Mouse (Mus musculus): ENCODE results near the gene Hras. TPM values are rescaled to one million over a fixed set of nuclear protein-coding genes. Genes with fewer than 3 reads are reported as not detected.
A peak's percentile ranks its signal among the peaks of the same experiment; 100 is the strongest.

The Hras gene
- polyA plus RNA-seq, 1 experiment = not detected

DNA sequence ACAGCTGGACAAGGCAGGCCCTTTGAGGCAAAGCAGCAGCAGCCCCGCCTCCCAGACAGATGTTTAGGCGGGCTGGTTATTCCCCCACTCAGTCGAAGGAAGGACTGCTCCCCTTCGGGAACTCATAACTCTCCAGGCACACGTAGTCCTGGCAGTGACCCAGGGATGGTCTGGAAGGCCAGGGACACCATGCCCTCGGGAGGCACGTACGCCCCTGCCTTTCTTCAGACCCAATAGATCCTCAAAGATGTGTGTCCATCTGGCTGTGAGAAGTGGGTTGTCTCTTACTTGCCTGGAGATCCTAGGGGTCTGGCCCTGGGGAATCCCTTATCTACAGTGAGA lies 28.3 kb upstream of the Hras start:
- TF ChIP-seq CTCF (IDR thresholded peaks at IDR 0.05; ENCODE audit: insufficient read depth, low read depth, low read length) = no peak
- no peak for TF ChIP-seq POLR2A (IDR thresholded peaks at IDR 0.05; ENCODE audit: insufficient read depth, low read depth, low read length)
- peak overlapping the region; percentile 26 for H3K4me3 ChIP-seq (ENCODE audit: insufficient read depth, low read depth, low read length)
- peaks cover 17% of the 10 kb centered on the region for H3K4me1 ChIP-seq (ENCODE audit: control insufficient read depth, insufficient read depth, low read length)
- H3K27ac ChIP-seq (ENCODE audit: insufficient read depth, low read depth, low read length) = no peak overlapping the region
- WGBS = 6% methylated on average over 8 of the region's 8 CpGs

GRCm38 (mm10) chr7:141221249-141222125 lies 27.7 kb upstream of the Hras start:
- WGBS = 8% methylated on average over 44 of the region's 44 CpGs
- Histone ChIP-seq H3K4me3 (ENCODE audit: insufficient read depth, low read depth, low read length) (peak overlapping the region; percentile 26), H3K4me1 (ENCODE audit: control insufficient read depth, insufficient read depth, low read length) (peaks cover 18% of the 10 kb centered on the region), H3K27ac (ENCODE audit: insufficient read depth, low read depth, low read length) (no peak overlapping the region)
- TF ChIP-seq POLR2A (IDR thresholded peaks at IDR 0.05; ENCODE audit: insufficient read depth, low read depth, low read length) (no peak), CTCF (IDR thresholded peaks at IDR 0.05; ENCODE audit: insufficient read depth, low read depth, low read length) (no peak)

- TF ChIP-seq CTCF (IDR thresholded peaks at IDR 0.05; ENCODE audit: insufficient read depth, low read depth, low read length) (no peak), POLR2A (IDR thresholded peaks at IDR 0.05; ENCODE audit: insufficient read depth, low read depth, low read length) (no peak)
- H3K4me3 ChIP-seq (ENCODE audit: insufficient read depth, low read depth, low read length) = no peak overlapping the region
- WGBS = 57% methylated on average over 1 of the region's 1 CpGs
- no peak overlapping the region for H3K27ac ChIP-seq (ENCODE audit: insufficient read depth, low read depth, low read length)
- H3K4me1 ChIP-seq (ENCODE audit: control insufficient read depth, insufficient read depth, low read length) = peaks cover 29% of the 10 kb centered on the region
Observed at GRCm38 (mm10) chr7:141220377-141220776, 26.6 kb upstream of the Hras start.

DNA sequence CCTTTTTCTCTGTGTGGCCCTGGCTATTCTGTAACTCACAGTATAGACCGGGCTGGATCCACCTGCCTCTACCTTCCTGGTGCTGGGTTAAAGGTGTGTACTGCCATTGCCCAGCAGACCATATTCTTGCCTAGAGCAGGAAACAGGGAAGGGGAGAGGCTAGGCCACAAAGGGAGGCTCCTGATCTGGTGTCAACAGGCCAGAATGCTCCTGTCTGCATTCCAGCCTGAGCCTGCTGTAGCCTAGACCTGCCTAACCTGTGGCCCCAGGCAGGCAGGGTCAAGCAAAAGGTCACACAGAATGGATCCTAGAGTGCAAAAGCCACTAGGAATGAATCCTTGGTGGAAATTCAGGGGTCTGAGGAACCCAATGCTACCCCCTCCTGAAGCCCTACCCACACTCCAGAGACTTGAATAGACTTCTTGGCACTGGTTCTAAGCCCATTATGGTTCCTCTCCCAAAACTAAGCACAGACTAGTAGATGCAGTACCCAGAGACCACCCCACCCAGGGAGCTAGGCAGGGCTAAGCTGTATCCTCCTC lies 25.8 kb upstream of the Hras start:
- no peak for TF ChIP-seq POLR2A (IDR thresholded peaks at IDR 0.05; ENCODE audit: insufficient read depth, low read depth, low read length)
- TF ChIP-seq CTCF (IDR thresholded peaks at IDR 0.05; ENCODE audit: insufficient read depth, low read depth, low read length) = no peak
- Histone ChIP-seq H3K4me1 (ENCODE audit: control insufficient read depth, insufficient read depth, low read length) (peaks cover 33% of the 10 kb centered on the region), H3K4me3 (ENCODE audit: insufficient read depth, low read depth, low read length) (no peak overlapping the region), H3K27ac (ENCODE audit: insufficient read depth, low read depth, low read length) (no peak overlapping the region)
- 85% methylated on average over 1 of the region's 1 CpGs for WGBS

DNA sequence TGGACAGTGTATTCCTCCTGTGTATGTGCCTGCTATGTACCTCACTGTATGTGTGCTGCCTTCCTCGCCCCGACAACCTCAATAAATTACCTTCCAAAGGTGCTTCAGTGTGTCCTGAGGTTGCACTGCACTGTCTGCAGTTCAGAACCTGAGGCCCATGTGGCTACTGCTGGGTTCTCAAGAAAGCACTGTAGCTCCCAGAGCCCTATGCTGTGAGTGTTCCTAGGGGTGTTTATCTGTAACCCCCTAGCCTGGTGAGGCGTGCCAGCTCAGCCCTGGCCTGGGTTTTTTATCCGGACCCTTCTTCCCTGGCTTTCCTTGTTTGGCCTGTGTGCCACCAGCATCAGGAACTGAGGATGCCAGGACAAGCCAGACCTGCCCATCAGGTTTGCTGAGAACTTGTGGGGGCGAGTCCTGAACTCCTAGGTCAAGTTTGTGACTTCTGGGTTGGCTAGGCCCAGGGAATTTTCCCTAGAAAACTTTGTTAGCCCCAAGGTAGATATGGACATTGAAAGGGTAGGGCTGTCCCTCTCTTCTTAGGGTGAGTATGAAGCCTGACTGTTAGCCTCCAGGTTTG lies 24.8 kb upstream of the Hras start:
- peaks cover 33% of the 10 kb centered on the region for H3K4me1 ChIP-seq (ENCODE audit: control insufficient read depth, insufficient read depth, low read length)
- no peak overlapping the region for H3K27ac ChIP-seq (ENCODE audit: insufficient read depth, low read depth, low read length)
- 95% methylated on average over 5 of the region's 5 CpGs for WGBS
- TF ChIP-seq POLR2A (IDR thresholded peaks at IDR 0.05; ENCODE audit: insufficient read depth, low read depth, low read length) = no peak
- TF ChIP-seq CTCF (IDR thresholded peaks at IDR 0.05; ENCODE audit: insufficient read depth, low read depth, low read length) = no peak
- no peak overlapping the region for H3K4me3 ChIP-seq (ENCODE audit: insufficient read depth, low read depth, low read length)

GRCm38 (mm10) chr7:141218141-141218540 lies 24.3 kb upstream of the Hras start:
- 88% methylated on average over 3 of the region's 3 CpGs for WGBS
- no peak overlapping the region for H3K27ac ChIP-seq (ENCODE audit: insufficient read depth, low read depth, low read length)
- TF ChIP-seq CTCF (IDR thresholded peaks at IDR 0.05; ENCODE audit: insufficient read depth, low read depth, low read length) = no peak
- TF ChIP-seq POLR2A (IDR thresholded peaks at IDR 0.05; ENCODE audit: insufficient read depth, low read depth, low read length) = no peak
- H3K4me1 ChIP-seq (ENCODE audit: control insufficient read depth, insufficient read depth, low read length) = peaks cover 33% of the 10 kb centered on the region
- H3K4me3 ChIP-seq (ENCODE audit: insufficient read depth, low read depth, low read length) = no peak overlapping the region

DNA sequence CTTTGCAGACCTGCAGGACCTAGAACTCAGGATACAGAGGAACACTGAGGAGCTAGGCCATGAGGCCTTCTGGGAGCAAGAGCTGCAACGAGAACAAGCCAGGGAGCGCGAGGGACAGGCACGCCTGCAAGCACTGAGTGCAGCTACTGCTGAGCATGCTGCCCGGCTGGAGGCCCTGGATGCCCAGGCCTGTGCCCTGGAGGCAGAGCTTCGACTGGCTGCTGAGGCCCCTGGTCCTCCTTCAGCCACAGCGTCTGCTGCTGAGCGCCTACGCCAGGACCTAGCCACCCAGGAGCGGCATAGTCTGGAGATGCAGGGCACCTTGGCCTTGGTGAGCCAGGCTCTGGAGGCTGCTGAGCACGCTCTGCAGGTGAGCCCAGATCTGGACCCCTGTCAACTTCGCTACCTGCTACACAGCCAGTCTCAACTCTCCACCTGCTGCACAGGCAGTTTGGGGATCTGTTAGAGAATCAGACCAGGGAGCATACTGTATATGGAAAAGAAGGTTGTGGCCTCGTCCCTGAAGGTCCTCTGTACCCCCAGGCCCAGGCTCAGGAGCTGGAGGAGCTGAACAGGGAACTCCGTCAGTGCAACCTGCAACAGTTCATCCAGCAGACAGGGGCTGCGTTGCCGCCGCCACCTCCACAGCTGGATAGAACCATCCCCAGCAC lies 23.7 kb upstream of the Hras start:
- Histone ChIP-seq H3K27ac (ENCODE audit: insufficient read depth, low read depth, low read length) (no peak overlapping the region), H3K4me1 (ENCODE audit: control insufficient read depth, insufficient read depth, low read length) (peaks cover 32% of the 10 kb centered on the region), H3K4me3 (ENCODE audit: insufficient read depth, low read depth, low read length) (no peak overlapping the region)
- no peak for TF ChIP-seq POLR2A (IDR thresholded peaks at IDR 0.05; ENCODE audit: insufficient read depth, low read depth, low read length)
- TF ChIP-seq CTCF (IDR thresholded peaks at IDR 0.05; ENCODE audit: insufficient read depth, low read depth, low read length) = no peak
- 95% methylated on average over 17 of the region's 17 CpGs for WGBS

DNA sequence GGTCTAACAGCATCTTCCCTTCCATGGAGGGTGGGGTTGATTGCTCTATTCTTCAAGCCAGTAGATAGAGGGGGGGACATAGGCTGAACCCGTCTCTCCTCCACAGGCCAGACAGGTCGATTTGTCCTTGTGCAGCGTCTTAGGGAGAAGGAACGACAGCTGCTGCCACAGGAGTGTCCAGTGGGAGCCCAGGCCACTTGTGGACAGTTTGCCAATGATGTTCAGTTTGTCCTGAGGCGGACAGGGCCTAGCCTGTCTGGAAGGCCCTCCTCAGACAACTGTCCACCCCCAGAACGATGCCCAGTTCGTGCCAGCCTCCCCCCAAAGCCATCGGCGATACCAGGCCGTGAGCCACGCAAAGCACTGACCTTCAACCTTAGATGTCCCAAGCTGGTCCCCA lies 23.1 kb upstream of the Hras start:
- TF ChIP-seq POLR2A (IDR thresholded peaks at IDR 0.05; ENCODE audit: insufficient read depth, low read depth, low read length) = no peak
- TF ChIP-seq CTCF (IDR thresholded peaks at IDR 0.05; ENCODE audit: insufficient read depth, low read depth, low read length) = no peak
- Histone ChIP-seq H3K4me3 (ENCODE audit: insufficient read depth, low read depth, low read length) (no peak overlapping the region), H3K4me1 (ENCODE audit: control insufficient read depth, insufficient read depth, low read length) (peaks cover 26% of the 10 kb centered on the region), H3K27ac (ENCODE audit: insufficient read depth, low read depth, low read length) (no peak overlapping the region)
- 90% methylated on average over 11 of the region's 11 CpGs for WGBS
